Mouse (Mus musculus) G1E (cell line): ENCODE measurements around the gene Dchs2.

ENCODE experiments used
- CTCF ChIP-seq: IDR thresholded peaks from 2 replicates; pipeline ENCODE4 v1.5.1; 2012; ENCODE audit warnings: low read depth, low read length, inconsistent platforms, mixed read lengths
- GATA1 ChIP-seq: IDR thresholded peaks from 2 replicates; pipeline ENCODE4 v1.6.1; 2012; ENCODE audit warnings: borderline replicate concordance, low read length, inconsistent platforms, mixed read lengths
- GATA2 ChIP-seq: IDR thresholded peaks from 2 replicates; pipeline ENCODE4 v1.6.1; 2012; ENCODE audit warnings: low read depth, low read length, inconsistent platforms, borderline replicate concordance
- POLR2AphosphoS5 ChIP-seq: IDR thresholded peaks from 2 replicates; pipeline ENCODE4 v1.6.1; 2012; ENCODE audit warnings: low read depth, low read length, inconsistent platforms; ENCODE audit not compliant: insufficient replicate concordance
- TAL1 ChIP-seq: conservative IDR thresholded peaks from 2 replicates; pipeline ENCODE4 v1.6.1; 2012; ENCODE audit warnings: low read depth, low read length, inconsistent platforms, mixed read lengths

DNA sequence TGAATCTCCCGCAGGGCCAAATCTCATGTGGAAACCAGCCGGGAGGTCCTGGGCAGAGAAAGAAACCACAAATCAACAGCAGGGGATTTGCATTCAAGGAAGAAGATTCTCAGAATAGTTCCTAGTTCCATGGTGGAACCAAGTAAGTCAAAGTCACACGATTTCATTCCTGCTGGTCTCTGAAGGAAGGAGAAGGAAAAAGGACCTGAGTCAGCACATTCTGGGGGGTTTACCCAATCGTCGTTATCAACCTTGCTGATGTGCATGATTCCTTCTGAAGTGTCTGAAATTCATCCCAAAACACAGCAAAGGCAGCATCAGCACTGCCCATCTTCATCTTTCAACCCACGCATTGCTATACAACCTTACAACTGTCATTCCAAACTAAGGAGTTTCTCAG is 249.1 kb downstream of the Dchs2 start:
- TF ChIP-seq CTCF (no peak), GATA1 (no peak), POLR2AphosphoS5 (no peak), TAL1 (no peak), GATA2 (no peak)
